Mouse (Mus musculus) CD4-positive, CD25-positive, alpha-beta regulatory T cell, adult 4 months (primary cell): ENCODE measurements around the gene Ntn1. TPM values are rescaled to one million over a fixed set of nuclear protein-coding genes. Genes with fewer than 3 reads are reported as not detected.

Experiments
- ATAC-seq: one replicate; pipeline ENCODE4 v1.8.0; 2017
- polyA plus RNA-seq, 2 experiments: library from polyadenylated mRNA; unstranded; fragments of 100-300 nt; shearing (Covaris generic); gene quantifications; one replicate each; pipeline ENCODE4 v1.2.1; 2017

Ntn1 gene
- polyA plus RNA-seq, 2 experiments from 2014 or later = 0.63 to 0.90 TPM

DNA sequence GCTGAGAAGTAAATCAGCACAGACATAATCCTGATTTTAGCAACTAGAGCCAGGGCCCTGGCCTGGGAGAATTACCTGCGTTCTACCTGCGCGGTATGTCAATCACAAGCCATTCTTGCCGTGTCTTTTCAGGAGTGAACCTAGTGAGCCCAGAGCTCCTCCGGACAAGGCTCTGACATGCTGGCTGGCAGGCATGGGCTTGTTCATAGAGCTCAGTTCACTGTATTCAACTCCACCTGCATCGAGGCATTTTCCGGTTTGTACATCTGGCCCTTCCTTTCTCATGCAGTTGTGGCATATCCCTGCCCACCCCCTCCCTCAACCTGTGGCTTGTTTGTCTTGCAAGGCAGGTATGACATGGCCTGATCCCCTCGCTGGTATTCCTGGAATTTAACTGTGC is 5.0 kb upstream of the Ntn1 start:
- no peak for ATAC-seq

DNA sequence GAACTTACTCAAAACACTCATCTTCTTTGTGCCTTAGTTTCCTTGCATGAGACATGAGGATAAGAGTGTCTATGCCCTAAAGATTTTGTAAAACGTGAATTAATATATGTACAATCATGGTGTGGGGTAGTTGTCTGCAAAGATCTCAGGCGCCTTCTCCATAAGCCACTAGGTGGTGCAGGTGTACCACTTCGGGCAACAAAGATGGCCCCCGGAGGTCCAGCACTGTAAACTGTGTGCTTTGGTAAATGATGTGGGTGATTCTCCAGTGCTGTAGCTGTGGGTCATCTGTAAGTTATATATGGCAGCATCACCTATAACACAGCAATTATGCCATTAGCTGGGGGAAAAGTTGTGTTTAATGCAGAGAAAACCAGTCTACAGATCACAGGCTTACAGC is 3.6 kb upstream of the Ntn1 start:
- ATAC-seq = peak; percentile 53

DNA sequence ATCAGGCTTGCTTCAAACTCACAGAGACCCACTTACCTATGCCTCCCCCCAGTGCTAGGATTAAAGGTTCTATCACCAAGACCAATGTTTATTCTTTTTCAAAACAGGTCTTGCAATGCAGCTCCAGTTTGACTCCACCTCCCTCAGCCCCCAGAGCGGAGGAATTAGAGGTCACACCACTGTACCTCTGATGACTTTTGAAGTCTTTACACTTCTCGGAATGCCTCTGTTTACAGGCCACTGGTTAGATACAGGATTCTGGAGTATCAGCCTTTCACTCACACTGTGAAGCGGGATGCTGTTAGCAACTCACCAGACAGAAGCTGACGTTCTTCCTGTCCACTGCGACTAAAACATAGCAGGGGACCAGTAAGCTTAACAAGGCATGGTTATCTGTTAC is 805 bp upstream of the Ntn1 start:
- no peak for ATAC-seq

DNA sequence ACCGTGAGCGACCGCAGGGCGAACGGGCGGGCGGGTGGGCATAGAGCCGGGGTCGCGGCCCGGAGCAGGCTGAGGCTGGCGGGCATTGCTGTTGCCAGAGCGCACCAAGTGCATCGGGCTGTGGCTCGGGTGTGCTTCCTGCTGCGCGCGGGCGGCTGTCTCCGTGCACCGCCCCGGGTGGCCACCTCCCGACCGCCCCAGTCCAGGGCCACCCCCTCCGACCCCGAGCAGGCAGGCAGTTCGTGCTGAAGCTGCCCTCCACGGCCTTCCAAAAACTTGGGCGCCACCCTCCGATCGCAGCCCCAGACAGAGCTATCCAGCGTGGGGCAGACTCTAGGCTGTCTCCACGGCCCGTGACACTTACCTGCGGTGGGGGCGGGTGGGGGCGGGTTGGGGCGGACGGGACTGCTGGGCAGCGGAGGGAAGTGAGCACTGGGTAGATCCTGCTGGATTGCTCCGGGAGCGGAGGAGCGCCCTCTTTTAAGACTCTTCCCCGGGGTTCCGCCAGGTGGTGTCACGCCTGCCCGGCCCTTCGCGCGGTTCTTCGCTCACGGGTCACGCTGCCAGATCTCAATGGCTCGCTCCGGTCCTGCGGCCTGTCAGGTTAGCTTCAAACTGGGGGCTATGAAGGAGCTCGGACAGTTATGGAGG is 477 bp downstream of the Ntn1 start:
- ATAC-seq = no peak

DNA sequence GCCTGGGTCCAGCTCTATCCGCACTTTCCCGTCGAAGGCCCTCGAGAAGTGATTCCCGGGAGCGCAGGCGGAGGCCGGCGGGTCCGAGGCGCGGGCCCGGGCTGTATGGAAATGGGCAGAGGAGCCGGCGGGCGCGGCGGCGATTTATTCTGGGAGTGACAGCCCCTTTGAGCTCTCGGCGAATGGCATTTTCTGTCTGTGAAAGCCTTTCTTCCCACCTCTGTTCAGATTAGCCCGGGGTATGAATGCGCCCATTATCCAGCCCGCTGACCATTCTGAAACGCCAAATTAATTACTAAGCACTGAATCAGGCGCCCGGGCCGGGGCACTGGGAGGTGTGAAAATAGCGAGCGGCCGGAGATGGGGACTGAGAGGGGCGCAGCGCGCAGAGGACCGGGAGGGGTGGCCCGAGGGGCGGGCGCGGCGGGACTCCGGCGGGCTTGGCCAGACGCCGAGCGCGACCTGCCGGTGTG is 1.0 kb downstream of the Ntn1 start:
- ATAC-seq = no peak

DNA sequence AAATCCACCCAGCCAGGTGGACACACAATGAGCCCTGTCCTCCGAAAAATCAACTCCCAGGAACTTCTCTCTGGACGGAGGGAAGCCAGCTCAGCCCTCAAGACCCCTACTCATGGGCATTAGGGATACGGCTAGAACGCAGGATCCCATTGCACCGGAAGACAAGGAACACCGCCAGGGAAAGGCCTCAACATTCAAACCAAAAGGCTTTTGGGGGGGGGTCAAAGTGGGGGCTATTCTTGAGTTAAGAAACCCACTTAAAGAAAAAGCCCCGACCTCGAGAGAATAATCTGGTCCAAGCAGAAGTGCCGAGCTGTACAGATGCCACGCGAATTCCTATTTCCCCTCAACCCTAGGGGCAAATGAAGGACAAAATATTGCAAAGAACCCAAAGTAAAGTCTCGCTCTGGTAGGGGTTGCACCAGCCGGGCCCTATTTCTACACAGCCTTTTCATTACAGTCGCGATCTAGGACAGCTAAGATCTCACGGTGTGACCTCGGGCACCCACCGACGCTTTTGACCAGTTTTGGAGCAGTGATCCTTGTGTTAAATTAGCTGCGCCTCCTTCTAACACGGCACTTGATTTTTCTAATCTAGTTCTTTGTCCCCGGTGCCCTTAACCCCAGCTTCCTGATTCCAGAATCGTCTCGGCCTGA is 1.6 kb downstream of the Ntn1 start:
- no peak for ATAC-seq

DNA sequence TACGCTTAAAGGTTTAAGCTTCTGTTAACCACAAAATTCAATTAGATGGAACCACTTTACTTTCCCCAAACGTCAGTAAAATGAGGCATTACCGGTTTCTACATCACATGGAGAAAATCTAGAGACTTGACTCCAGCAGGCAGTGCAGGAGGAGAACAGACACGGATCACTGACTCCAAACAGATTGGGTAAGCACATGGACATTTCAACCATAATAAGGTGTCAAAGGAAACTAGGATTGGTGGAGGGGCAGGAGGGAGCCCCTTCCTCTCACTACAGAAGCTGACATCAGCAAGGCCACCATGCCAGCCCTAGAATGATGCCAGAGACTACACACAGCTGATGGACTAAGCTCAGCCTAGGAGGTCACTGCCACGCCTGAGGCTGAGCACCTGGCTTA is 5.1 kb downstream of the Ntn1 start:
- ATAC-seq = no peak

DNA sequence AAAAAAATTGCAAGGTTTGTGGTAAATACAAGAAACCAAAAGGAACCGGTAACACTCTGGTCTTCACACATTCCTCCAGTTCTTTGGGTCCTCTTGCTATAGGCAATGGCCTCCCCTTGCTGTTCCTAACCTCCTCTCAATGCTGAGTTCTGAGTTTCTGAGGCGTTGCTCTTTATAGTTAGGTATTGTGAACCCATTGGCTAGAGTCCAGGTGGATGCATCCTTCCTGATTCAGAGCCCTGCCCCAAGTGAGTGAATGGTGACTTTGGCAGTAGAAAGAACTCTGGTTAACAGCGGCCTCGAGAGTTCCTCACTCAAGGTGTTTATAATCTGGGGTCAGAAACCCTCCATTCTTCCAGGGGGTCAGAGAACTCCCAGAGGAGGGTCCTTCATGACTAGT is 5.9 kb downstream of the Ntn1 start:
- no peak for ATAC-seq

DNA sequence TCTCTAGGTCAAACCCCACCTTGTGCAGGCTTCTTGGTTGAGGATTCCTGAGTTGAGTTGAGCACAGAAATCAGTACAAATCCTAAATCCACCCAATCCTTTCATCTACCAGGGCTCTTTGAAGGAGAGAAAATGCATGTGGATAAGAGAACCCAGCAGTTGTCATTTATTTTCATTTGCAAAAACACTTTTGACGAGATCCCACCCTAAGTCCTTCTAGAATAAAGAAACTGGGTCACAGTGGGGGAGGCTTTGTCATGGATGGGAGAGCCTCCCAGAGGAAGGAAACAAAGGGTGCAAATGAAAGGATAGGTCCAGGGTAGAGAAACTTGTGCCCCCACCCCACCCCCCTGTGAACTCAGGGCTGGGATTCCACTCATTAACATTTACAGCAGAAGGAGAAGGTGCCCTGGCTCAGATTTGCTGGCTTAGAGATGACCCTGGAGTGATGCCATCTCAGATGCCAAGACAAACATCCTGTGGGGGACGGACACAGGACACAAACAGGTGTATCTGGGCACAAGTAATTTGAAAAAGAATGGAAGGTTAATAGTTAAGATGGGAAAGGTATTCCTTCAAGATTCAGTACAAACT is 6.6 kb downstream of the Ntn1 start:
- no peak for ATAC-seq

DNA sequence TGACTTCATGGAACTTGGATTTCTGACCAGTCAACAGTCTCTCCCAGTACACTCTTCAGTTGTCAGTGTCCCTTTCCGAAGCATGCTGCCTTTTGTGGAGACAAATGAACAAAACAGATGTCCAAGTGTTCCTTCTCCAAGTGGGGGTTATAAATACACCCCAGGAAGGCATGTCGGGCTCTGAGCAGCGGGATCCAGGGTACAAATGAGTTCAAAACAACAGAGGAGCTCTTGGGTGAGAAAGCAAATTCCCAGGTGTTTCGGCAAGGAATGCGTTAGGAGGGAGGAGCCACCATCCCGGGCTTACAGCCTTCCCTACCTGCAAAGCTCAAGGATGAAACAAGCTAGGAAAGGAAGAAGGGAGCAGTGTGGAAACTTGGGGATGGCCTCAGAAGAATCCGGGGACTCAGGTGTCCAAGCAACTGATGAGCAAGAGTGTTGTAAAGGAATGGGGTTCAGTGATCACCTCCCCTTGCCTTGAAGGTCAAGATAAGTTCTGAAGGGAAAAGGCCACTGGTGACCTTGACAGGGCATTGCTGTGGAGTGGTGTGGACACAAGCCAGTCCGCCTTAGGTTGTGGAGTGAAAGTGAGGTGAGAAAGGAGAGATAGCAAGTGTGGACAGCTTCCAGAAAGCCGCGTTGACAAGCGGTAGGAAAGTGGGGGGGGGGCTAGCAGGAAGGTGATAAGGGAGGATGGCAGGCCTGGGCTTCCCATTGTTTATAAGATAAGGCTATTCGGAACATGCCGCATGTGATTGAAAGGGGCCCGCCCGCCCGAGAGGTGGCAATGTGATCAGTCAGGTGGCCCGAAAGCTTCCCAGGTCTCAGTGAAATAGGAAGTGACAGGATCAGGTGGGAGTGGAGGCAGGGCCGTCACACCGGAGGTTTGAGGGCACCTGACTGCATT is 10.0 kb downstream of the Ntn1 start:
- no peak for ATAC-seq

DNA sequence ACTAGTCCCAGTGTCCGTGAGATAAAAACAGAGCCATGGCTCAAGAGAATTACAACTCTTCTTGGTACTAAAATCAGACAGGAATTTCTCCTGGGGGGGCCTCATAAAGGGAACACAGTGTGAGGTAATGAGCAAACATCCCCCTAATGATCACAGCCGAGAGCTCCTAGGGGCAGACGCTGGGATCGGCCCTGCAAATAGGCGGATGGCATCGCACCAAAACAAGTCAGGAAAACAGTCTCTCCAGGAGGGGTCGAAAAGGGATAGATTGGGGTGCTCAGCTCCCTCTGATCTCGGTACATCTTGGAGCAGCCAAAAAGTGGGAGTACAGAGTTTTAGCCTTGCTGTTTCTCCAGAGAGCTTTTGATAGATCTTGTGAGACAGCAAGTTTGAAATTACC is 11.0 kb downstream of the Ntn1 start:
- ATAC-seq = no peak

DNA sequence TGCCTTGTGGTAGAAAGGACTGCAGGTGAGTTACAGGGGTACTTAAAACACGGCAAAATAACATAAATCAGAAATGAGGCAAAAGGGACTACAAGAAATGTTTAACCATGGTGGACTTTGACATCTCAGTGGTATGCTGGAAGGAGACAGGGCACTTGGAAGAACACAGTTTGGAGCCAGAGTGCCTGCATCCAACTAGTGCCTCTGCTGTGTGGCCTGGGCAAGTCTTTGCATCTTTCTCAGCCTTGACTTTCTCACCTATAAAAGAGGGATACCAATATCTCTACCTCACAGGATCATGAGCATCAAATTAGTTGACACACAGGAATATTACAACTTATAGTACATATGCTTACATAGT is 12.0 kb downstream of the Ntn1 start:
- ATAC-seq = no peak

DNA sequence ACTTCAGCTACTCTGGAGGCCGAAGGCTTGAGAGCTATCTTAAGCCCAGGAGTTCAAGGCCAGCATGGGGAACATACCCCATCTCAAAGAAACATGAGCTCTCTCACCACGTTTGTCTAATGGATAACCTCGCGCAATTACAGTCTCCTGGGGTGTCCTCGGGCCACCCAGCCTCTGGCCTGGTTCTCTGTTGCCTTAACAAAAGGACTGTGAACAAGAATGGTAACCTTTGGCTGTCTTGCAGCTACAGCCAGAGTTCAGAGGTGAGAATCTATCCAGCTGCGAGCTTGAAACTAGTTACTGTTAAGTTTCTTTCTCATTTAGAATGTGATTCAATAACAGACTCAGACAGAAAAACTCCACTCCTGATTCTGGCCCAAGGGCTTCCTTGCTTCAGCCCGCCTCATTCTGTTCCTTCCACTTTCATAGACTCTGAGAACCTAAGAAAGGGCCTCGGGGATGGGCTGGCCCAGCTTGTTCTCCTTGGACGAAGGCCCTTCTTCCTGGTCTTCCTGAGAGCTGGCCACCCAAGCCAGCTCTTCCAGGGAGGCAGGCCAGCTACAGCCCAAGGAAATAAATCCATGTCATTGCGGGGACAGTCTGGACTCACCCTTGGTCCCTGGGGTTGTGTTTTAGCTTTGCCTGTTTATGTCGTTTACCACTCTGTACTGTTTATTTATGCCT is 12.5 kb downstream of the Ntn1 start:
- ATAC-seq = no peak

DNA sequence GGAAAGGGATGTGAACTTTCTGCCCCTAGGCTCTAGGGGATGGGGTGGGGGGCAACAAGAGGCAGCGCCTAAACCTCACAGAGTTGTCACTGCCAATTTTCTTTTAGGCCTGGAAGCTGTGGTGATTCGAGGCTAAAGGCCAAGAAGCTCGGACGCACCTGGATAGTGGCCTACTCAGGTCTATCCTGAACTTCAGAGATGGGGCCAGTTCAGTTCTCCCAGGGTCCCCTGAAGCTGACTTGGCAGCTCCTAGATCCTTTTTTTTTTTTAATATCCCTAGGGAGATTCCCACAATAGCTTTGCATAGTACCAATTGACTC is 13.2 kb downstream of the Ntn1 start:
- ATAC-seq = no peak

DNA sequence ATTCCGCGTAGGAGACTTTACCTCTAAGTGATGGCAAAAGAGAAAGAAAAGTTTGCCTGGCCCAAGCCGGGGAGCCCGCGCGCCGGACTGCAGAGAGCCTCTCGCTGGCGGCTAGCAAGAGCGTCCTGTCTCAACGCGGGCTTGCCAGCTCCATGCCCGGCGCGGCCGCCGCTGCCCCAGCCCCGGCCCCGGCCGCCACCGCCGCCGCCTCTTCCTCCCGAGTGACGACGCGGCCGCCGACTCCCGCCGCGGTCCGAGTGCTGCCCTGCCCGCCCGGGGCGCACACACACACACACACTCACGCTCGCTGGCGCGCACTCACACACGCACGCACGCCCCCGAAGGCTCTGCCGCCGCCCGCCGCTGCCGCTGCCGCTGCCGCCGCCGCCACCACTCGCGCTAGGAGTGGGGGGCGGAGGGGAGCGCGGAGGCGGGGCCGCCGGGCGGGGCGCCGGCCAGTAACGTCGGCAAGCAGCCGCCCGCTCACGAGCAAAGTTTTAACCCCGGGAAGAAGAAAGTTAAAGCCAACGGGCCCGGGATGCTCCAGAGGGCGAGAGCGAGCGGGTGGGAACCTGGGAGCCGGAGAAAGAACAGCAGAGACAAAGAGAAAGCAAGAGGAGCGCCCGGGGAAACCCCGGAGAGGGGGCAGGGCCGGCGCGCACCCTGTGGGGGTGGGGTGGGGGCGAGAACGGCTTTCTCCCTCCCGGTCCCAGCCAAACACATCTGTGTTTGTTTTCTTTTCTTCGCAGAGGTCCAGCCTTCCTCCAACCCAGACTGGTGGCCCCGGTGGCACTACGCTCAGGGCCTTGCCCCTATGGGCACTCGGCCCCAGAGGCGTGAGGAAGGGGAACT is 13.8 kb downstream of the Ntn1 start:
- peak; percentile 57 for ATAC-seq

DNA sequence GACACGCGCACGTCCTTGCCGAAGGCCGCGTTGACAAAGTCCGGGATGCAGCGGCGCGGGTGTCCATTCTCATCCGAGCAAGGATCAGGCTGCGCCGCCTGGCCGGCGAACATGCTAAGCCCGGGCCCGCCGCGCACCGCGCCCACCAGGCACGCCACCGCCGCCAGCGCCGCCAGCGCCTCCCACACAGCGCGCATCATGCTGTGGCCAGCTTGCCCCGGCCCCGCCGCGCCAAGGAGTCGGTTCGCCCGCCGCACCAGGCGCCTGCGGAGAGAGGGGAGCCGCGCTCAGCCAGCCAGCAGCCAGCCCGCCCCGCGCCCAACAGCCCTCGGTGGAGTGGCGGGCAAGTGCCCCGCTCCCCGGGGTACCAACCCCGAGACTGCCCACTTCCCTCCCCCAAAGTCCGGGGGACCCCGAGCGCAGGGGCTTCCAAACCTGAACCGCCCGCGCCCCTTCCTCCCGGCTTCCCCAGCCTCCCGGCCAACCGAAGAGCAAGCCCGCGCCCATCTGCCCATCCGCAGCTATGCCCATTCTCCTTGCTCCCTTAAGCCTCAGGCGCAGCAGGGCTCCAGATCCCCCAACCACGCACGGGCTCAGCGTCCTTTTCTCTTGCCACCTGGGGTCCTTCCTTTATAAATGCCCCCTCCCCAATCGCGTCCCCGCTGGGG is 14.6 kb downstream of the Ntn1 start:
- ATAC-seq = no peak

DNA sequence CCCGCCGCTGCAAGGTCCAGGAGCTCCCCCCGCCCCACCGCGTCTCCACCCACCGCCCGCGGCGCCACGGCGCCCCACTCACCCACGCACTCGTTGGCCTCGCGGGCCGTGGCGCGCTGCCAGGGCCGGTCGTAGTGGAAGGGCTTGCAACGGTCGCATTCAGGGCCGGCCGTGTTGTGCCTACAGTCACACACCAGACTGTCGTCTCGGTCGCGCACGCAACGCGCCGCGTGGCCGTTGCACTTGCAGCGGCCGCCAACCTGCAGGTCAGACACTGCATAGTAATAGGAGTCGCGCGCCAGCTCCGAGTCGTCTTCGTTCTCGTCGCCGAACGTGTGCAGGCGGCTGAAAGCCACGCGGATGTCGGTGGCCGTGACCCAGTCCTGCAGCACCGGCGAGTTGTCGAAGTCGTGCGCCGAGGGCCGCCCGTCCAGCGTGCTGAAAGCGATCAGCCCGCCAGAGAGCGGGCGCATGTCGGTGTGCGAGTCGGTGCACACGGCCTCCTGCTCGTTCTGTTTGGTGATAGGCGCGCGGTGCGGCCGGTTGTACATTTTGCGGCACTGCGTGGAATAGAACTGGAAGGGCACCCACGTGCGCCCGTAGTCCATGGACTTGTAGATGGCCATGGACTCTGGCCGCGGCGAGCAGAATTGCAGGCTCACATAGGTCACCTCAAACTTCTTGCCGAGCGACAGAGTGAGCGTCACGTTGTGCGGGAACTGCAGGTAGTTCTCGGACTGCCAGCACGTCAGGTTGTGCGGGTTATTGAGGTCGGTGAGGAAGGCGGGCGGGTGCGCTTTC is 15.4 kb downstream of the Ntn1 start:
- ATAC-seq = peak; percentile 47

DNA sequence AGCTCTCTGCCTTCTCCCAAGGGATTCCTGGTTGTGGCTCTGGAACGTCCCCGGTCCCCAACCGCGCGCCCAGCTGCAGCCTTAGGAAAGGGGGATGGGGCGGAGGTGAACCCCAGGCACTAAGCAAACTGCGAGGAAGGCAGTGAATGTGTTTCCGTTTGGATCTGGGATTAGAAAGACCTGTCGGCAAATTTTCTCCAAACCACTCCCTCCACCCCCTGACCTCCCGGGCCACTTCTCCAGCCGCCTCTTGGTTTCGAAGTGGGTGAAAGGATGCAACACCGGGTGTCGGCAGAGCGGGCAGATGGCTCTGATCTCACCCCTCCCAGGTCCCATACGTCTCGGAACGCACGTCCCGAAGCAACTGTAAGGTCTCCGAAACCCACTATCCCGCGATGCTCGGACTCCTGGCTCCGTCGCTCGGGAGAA is 16.0 kb downstream of the Ntn1 start:
- ATAC-seq = no peak

DNA sequence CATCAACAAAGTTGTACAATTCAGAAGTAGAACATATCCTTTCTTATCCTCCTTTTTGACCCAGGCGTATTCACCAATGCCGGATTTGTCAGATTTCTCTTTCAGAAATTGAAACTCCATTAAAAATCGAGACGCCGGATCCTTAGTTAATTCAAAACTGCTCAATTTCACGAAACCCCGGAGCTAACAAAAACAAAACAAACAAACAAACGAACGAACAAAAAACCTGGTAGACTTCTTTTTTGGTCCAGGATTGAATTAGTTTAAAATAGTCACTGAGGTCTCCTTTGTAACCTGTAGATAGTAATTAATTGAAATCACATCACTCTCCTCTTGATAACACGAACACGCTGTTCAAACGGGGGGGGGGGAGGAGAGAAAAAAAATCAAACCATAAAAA is 16.5 kb downstream of the Ntn1 start:
- no peak for ATAC-seq

DNA sequence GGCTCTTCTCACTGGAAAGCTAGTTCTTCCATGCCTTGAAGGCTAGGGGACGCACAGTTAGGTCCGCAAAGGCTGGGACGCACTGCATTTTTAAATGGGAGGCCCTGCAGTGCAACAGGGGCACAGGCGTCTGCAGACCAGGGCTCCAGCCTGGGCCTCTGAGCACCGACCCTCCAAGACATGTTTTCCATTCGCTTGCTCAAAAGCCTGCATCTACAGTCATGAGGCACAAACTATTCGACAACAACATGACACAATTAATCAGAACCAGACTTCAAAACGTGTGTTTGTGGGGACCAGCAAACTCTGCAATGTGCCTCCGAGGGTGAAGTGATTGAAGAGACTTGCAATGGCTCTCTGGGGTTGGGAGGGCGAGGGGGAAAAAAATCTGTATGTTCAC is 17.1 kb downstream of the Ntn1 start:
- ATAC-seq = no peak
